Mouse (Mus musculus) spleen, postnatal 4 days (tissue): ENCODE data around the gene Smap1.

ENCODE experiments used
- DNase-seq, 2 experiments: peaks; one replicate each; pipeline ENCODE4 v3.0.0; 2022; ENCODE audit warnings: low spot score in 2 of 2

Gene Smap1

GRCm38 (mm10) chr1:23920275-23920674, 1.8 kb downstream of the Smap1 start:
- DNase-seq: peak; percentile 25 to 63

DNA sequence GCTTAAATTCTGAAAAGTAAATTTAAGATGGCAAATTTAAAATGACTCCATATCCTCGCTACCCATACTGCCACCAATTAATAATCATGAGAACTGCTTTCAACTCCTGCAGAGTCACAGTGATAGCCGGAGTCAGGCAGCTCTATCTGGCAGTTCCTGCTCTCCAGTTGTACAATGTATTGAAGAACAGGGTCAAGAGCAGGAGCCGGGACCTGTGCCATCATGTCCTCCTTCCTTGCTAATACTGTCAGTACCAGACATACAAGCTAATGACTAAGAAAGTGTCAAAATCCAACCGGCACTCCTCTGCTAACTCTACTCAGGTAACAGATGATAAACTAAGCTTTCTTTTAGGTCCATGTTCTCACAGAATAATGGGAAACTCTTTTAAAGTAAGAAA, 3.0 kb downstream of the Smap1 start:
- DNase-seq: no peak

GRCm38 (mm10) chr1:23915483-23915882, 6.6 kb downstream of the Smap1 start:
- DNase-seq: no peak

DNA sequence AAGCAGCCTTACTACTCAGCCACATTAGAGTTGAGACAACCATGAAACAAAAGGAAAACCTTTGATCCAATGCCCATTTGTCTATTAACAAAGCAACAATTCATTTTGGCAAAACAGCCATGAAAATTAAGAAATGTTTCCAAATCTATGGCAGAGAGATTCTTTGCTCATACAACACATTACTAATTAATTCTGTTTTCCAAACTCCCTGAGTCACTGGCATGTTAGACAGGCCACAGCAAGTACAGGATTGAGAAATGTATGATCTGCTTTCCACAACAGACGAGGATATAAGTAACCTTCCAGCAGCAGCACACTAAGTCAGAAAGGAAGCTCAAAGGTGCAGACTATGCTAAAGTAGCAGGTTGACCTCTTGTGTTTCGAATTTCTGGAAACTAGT, 9.1 kb downstream of the Smap1 start:
- no peak for DNase-seq

DNA sequence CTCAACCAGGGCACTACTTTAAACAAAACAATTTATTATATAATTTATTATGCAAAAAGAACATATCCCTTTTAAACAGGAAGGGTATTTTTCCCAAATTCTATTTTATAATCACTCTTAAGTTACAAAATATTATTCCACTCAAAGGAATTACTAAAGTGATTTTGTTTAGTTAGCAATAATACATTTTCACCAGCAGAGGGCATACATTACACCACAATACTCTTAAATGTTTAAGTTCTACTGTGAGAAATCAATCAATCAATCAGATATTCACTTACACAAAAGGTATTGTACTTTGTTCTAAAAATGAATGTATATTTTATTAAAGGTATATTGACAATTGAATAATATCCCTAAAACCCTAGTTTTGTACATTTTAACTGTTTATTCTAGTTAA, 16.0 kb downstream of the Smap1 start:
- no peak for DNase-seq

- no peak for DNase-seq
Measured at GRCm38 (mm10) chr1:23903340-23903739, 18.8 kb downstream of the Smap1 start.

DNA sequence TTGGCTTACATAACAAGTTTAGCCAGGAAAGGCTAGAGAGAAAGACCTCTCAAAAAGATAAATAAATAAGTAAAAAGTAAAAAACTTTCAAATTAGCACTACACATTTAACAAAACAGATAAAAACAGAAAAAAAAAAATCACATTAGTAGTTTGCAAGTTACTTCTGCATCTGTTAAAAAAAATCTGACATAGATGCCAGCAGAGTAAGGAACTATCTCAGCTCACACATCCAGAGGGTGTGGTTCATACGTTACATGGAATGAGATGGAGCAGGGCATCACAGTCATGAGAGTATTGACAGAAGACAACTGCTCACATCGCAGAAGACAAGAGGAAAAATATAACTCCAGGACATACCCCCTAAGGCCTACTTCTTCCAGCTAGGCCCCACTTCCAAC, 19.4 kb downstream of the Smap1 start:
- DNase-seq: no peak

- peak in 1 of 2 experiments; percentile 29 for DNase-seq
Measured at GRCm38 (mm10) chr1:23899647-23900020, 22.5 kb downstream of the Smap1 start.

DNA sequence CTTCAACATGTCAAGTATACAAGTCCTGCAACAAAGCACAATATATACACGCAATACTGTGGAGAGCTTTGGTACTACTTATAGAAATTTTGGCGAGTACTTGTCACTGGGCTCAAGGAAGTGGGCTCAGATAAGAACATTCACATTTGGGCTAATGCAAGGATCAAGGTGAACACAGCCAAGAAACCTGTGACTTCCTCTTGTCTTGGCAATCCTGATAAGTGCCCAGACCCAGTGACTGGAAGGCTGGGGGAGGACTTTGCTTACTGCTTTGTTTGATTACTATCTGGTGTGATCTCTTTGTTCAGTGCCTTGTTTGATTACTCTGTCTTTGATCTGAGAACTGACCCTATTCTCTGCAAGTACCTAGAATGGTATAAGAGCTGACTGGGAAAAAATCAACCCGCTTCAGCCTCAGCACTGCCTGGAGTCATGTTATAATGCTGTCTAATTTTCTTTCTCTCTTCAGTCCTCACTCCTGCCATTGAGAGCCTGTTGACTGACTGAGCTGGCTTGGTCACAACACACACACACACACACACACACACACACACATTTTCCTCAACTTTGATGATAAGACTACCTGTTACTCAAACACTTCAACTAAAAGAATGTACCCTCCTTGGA, 23.0 kb downstream of the Smap1 start:
- no peak for DNase-seq

DNA sequence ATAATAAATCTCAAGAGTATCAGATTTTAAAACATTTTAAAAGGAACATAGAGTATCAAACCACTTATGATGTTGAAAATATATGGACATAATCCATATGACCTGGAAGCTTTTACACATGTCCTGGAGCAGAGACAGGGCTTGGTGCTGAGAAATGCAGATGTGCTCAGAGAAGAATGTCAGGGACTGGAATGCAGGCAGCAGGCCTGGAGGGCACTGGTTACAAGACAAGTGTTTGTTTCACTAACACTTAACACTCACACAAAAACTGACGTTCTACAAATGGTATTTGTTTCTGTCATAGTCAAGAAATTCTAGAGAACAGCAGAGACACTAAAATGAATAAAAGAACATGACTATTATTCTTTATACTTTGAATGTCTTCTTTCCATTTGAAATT, 30.0 kb downstream of the Smap1 start:
- DNase-seq: no peak

DNA sequence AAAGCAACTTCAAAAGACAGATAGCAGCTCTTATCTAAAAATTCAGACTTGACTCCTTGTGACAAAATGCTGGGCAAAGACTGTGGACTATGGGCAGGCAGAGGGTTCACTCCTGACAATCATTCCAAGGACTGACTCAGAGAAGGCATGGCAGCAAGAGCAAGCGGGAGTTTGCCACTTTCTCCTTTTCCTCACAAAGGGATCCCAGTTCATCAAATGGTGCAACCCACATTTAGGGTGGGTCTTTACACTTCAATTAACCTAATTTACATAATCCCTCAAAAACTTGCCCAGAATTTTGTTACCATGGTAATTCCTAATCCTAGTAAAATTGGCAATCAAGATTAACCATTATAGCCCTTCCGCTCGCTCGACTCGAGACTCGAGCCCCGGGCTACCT, 37.2 kb downstream of the Smap1 start:
- no peak for DNase-seq

DNA sequence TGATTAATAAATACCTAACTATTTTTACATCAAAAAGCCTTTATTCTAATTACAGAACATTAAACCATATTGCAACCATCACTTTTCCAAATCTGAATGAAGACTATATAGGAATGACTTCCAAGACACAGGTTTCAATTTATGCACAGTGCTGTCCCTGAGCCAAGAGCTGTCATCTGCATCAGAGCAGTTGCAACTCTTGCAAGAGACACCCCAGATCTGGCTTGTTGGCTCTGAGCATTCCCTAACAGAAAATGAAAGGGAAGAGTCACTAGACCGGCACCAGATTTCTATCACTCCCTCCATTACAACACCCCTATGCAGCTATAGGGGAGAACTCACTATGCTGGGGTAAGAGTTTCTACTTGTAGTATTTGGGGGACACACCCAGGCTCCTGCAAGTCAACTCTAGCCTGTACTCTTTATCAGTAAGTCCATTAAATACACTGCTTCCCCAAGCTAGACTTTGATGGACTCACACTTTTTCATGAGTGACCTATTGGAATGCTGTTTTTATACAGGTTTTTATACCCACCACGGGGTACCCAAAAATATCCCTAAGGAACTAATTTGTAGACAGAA, 37.9 kb downstream of the Smap1 start:
- no peak for DNase-seq

DNA sequence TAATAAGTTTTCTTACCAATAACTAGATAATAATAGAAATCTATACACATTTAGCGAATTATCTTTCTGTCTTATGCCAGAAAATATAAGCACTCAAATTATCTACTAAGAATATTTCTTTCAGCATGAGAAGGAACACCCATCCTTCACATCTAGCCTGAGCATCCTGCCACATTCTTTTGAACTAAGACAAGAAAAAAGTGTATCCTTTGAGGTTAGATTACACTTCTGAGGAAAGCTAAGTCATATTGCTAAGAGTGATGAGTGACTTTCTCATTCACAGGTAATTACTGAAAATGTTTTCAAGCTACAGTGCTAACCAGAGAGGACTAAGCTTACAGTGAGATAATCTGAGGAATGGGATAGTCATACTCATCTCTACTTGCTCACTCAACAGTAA, 39.4 kb downstream of the Smap1 start:
- no peak for DNase-seq

DNA sequence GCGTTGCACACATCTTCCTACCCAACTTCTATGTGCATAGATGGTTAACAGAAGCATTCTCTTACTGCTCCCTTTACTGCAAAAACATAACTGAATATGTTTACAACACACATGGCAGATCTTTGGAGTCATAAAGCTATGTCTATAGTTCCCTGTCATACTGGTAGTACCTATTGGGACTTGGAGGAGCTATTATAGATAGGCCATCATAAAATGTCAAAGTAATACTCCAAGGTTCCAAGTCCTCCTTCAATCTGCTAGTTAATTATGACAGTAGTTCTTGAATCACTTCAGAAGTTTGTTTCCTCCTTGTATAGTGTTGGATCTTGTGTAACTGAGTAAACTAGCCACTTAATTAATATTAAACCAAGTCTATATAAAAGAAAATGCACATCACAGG, 49.9 kb downstream of the Smap1 start:
- no peak for DNase-seq

DNA sequence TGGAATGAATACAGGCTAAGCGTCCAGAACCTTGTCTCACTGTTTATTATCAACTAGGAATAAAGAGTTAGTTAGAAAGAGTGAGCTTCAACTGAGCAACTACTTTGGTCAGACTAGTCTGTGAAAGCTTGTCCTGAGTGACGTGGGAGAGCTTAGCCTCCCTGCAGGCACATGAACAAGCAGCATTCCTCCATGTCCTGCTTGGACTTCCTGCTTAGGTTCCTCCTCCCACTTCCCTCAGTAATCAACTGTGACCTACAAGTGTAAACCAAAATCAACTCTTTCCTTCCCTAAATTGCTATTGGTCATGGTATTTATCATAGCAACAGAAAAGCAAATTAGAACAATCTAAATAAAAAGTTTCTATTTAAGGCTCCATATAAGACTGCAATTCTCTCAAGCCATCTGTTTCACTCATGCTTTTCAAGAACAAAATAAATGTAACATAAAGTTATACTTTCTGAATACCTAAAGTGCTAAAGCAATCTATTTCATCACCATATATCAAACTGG, 54.7 kb downstream of the Smap1 start:
- no peak for DNase-seq

- no peak for DNase-seq
Measured at GRCm38 (mm10) chr1:23865566-23865965, 56.6 kb downstream of the Smap1 start.

GRCm38 (mm10) chr1:23860944-23861343, 61.2 kb downstream of the Smap1 start:
- no peak for DNase-seq

- DNase-seq: no peak
Measured at GRCm38 (mm10) chr1:23855623-23856022, 66.5 kb downstream of the Smap1 start.

DNA sequence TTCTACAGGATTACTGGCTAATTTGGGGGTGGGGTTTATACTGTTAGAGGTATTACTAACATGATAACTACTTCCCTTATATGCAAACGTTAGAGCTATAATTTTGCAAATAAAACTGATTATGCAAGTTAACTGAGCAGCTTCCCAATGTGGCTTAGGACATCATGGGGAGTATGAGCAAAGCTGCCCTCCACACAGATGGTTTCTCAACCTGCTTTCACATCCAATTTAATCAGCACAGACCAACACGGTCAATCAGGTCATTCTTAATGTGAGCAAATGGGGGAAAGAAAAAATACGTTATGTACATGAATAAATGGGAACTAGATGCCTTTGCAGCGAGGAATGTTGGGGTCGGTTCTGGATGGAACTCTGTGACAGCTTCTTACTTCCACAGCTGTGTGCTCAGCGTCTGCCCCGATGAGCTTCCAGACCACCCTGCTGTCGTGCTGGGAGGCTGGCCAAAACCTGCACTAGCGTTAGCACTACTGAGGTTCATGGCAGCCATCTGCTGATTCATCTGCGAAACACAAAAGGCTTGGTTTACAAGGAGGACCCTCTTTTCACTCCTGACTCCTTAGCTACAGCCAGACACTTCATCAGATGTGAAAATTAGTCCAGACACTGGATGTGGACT, 76.0 kb downstream of the Smap1 start:
- no peak for DNase-seq

GRCm38 (mm10) chr1:23845007-23845406, 77.1 kb downstream of the Smap1 start:
- no peak for DNase-seq

GRCm38 (mm10) chr1:23843790-23844189, 78.3 kb downstream of the Smap1 start:
- no peak for DNase-seq

DNA sequence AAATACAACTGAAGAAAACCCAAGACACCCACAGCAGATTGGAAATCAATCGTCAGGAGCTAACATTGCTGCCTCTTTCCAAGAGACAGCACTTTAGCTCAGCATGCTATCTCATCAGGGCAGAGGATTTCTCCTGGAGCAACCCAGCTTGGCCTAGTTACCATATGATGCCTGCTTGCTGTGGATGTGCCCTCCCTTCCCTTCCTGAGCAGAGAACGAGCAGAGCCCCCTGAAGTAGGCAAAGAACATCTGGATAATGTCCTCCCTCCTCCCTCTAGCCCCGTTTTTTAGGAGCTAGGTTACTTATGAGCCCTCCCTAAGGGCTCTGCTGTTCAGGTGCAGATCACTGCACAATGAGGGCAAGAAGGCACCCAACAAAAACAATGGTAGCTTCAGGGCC, 79.5 kb downstream of the Smap1 start:
- DNase-seq: no peak

DNA sequence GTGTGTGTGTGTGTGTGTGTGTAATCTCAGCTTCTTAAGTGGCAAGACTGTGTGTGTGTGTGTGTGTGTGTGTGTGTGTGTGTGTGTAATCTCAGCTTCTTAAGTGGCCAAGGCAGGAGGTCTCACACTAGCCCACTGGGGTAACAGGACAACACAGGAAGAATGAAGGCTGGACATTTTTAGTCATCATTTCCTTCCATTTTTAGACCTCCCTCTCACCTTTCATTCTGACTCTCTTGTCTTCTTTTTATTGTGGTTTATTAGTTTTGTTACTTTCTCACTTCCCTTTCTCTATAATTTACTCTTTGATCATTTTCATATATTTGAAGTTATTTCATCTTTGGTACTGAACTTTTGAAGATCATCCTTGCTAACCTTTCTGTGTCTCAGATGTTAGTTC, 81.2 kb downstream of the Smap1 start:
- DNase-seq: no peak
